Mouse (Mus musculus) kidney, postnatal 36 days (tissue): ENCODE results near the gene Pard3.

Experiments used
- DNase-seq, 2 experiments: peaks; one replicate each; pipeline ENCODE4 v3.0.0; 2021 to 2022; ENCODE audit warnings: mixed read lengths in 2 of 2

Gene Pard3

DNA sequence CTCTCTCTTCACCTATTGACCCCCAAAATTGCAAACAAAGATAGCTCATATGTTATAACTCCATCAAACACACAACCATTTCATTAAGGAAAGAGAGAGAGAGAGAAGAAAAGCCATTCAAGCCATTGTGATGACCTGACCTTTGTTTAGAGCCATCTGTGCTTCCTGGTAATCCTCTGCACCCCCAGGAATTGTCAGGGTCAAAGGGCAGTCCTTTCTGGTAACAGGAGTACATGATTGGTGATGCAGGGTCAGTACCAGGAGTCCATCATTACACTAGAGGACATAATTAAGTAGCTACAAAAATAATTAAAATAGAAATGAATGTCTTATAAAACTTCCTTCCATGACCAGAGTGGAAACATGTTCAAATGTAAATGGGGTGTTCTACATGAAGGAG is 493.9 kb downstream of the Pard3 start:
- no peak for DNase-seq

GRCm38 (mm10) chr8:127563634-127564033 is 499.9 kb downstream of the Pard3 start:
- DNase-seq = no peak

- no peak for DNase-seq
Measured at GRCm38 (mm10) chr8:127564426-127564825, 500.7 kb downstream of the Pard3 start.

DNA sequence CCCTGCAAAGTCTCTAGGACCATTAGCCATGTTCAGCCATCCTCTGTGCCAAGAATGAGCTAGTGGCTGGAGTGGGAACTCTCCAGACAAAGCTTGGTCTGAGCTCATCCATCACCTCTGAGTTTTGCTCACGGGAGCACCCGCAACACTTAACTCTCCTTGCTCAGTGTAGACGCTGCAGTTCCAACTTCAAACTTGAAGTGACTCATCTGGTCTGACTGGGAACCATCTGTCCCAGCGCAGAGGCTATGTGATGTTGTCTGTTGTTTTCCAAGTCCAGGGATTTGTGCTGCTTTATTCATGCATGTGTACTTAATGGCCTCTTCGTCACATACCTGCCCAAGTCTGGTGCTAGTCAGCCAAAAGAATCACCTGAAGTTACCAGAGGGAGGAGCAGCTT is 505.5 kb downstream of the Pard3 start:
- no peak for DNase-seq

GRCm38 (mm10) chr8:127570527-127570926 is 506.8 kb downstream of the Pard3 start:
- DNase-seq = no peak

- no peak for DNase-seq
Measured at GRCm38 (mm10) chr8:127572493-127572892, 508.8 kb downstream of the Pard3 start.

DNA sequence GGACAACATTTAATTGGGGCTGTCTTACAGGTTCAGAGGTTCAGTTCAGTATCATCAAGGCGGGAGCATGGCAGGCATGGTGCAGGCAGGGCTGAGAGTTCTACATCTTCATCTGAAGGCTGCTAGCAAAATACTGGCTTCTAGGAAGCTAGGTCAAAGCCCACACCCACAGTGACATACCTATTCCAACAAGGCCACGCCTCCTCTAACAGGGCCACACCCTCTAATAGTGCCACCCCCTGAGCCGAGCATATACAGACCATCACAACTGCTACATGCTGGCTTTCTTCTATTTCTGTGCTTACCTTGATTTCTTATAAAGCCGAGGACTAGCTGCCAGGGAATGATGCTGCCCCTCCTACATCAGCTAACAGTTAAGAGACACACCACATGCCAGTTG is 513.0 kb downstream of the Pard3 start:
- DNase-seq = no peak

DNA sequence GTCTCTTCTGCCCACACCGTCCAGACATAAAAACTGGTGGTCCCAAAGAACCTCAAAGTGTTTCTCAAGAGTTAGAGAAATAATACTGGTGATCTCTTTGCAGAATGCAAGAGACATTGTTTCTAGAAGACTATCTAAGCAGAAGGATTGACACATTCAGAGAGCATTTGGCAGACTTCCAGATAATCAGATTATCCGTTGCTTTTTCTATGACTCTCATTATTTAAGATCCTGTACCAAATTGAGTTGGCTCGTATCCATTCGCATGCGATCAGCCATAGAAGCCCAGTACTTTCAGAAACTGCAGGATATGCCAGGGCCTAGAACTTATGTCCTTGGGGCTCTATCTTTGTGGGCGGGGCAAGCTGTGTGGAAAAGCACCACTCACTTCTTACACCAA is 514.0 kb downstream of the Pard3 start:
- no peak for DNase-seq

DNA sequence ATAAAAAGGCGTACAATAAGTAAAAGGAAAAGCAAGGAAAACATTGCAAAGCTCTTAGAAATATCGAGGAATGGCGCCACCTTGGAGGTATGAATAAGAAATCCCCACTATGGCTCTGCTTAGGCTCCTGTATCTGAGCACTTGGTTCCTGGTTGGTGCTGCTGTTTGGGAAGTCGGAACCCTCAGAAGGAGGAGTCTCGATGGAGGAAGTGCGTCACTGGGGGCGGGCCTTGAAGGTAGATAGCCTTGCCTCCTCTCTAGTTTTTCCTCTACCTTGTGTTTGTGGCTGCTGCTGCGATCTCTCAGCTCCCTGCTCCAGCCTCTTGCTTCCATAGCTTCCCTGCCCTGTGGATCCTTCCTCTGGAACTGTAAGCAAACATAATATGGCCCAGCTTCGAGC is 515.7 kb downstream of the Pard3 start:
- DNase-seq = no peak

DNA sequence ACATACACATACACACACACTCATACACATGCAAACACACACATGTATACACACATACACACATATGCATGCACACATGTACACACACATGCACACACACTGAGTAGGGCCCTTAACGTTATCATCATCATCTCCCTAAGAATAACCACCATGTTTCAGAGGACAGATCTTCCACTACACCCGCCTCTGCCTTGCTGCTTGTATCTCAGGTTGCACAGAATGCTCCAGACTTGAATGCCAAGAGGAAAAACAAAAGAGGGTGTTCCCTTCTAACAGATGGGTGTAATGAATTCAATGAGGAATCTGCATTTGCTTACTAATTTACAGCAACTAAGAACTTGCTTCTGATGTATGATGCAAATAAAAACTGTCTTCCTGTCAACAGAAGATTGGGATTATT is 519.7 kb downstream of the Pard3 start:
- no peak for DNase-seq

DNA sequence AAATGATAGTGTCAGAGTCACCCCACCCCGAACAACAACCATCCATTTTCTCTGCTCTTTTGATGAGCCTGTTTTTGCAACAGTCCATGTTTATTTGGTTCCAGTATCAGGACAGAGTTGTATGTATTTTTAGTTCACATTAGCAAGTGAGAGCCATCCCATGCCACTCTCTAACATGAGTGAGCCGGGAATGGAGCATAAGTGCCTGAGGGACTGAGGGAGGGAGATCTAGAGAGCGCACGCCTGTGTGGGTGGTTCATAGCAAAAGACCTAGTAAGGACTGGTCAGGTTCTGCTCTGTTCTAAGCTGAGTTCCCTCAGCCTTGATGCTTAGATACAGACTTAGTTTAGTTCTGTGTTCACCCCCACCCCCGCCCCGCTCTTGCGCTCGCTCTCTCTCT is 521.9 kb downstream of the Pard3 start:
- DNase-seq = no peak

- DNase-seq = no peak
Measured at GRCm38 (mm10) chr8:127586681-127587080, 523.0 kb downstream of the Pard3 start.

DNA sequence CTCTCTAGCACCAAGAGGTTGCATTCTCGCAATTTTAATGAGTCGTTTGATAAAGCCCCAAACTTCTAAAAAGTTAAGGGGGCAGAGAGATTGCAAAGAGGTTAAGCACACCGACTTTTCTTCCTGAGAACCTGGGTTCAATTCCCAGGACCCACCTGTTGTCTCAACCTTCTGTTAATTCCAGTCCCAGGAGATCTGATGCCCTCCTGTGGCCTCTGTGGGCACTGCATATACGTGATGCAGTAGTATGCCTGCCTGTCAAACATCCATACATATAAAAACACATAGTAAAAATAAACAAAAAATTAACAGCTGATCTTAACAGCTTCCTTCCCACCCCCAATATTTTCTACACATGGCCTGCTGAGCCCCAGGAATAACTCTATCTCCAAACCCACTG is 524.6 kb downstream of the Pard3 start:
- DNase-seq = peak; percentile 36 to 81

GRCm38 (mm10) chr8:127589291-127589690 is 525.6 kb downstream of the Pard3 start:
- peak; percentile 62 to 85 for DNase-seq

DNA sequence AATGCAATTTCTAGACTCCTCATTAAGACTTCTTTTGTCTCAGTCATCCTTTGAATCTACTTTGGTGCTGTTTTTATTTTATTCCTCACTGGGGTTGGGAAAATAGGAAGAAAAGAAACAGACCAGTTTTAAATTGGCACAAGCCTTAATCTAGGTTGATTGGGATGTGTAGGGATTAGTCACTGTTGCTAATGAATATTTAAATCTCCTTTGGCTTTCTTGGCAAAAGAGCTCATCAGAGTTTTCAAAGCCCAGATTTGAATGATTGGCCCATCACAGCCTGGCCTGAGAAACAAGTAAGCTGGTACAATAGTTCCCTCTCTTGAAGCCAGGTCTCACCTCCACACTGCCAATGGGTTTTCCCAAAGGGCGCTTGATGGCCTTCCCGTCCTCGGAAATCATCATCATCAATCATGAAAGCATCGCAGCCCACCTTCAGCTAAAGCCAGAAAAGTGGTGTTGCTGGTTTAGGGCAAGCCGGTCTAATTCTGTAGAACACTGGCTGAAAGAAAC is 527.0 kb downstream of the Pard3 start:
- no peak for DNase-seq

DNA sequence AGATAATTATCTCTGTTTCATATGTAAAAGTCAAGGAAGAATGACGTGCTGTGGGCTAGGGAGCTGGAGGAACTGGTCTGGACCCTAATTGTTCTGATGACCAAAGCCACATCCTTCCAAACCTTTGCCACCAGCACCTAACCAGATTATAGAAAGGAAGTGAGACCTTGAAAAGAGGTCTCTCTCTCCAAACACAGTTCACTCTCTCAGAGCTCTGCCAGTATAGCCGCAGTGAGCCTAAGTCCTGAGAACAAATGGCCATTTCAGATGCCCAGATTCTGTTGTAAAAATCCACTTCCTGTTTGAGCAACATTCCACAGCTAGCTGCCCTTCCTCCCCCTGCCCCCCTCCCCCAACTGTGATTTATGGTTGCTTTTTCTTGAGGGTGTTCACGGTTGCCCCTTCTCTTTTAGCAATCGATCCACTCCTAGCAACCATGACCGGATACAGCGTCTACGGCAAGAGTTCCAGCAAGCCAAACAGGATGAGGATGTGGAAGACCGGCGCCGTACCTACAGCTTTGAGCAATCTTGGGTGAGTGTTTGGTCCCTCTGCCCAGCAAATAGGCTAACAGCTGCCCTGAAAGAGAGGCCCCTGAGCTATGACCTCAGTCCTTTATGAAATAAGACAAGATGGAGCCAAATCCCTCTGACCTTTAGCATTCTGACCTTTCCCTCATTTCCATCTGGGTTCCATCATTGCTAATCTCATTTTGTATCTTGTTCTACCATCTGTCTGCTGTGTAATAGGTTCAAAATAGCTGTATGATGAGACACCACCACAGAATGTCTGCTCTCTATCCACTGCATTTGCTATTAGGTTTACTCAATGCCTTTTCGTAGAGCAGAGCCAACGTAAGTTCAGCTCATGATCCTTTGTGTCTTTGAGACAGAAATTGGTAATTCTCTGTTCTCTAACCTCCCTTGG is 529.2 kb downstream of the Pard3 start:
- DNase-seq = peak in 1 of 2 experiments; percentile 18

- no peak for DNase-seq
Measured at GRCm38 (mm10) chr8:127600641-127601040, 536.9 kb downstream of the Pard3 start.

GRCm38 (mm10) chr8:127603062-127603461 is 539.4 kb downstream of the Pard3 start:
- no peak for DNase-seq

DNA sequence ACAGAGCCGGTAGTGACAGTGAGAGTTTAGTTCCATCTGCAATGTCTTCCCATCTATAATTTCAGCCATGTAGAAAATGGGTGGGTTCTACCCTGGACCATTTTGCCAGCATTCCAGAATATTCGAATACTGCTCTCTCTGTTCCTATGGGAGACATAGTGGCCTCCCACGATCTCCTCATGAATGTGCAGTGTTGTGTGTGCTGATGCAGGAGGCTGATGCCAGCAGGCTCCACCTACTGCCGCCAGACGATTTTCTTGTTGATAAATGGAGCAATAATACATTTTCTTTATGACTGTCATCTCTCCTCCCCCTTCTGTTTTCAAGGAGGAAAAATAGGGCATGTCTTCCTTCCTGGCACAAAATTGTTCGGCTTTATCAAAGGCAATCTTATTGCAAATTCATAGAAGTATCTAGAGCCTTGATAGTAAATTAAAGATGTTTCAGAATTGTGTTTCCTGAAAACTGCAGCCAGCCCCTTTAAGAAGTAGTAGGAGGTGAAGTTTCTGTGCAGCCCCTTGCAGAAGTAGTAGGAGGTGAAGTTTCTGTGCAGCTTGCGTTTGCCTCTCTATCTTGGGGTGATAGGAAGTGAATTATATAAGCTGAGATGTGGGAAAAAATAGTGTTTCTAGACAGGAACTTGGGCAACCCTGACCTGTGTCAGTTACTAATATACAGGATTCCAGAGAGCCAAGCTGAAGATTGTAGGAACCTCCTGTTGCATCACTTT is 545.0 kb downstream of the Pard3 start:
- DNase-seq = no peak

- no peak for DNase-seq
Measured at GRCm38 (mm10) chr8:127609316-127609715, 545.6 kb downstream of the Pard3 start.

GRCm38 (mm10) chr8:127614206-127614605 is 550.5 kb downstream of the Pard3 start:
- DNase-seq = no peak

DNA sequence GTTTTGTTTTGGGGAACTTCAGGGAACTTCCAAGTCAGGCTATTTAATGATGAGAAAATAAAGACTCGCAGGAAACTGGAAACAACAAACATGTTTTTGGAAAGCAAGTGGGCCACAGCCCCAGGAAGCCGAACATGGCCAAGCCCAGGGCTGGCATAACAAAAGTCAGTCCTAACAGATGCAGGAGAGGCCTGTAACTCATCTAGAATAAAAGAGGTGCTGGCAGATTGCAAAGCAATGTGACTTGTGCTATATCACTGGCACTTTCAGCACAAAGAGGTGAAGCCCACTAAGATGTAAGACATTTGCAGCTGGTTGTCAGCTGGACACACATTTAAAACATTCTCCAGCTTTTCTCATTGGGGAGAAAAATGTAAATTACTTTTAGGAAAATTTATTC is 553.0 kb downstream of the Pard3 start:
- DNase-seq = no peak

DNA sequence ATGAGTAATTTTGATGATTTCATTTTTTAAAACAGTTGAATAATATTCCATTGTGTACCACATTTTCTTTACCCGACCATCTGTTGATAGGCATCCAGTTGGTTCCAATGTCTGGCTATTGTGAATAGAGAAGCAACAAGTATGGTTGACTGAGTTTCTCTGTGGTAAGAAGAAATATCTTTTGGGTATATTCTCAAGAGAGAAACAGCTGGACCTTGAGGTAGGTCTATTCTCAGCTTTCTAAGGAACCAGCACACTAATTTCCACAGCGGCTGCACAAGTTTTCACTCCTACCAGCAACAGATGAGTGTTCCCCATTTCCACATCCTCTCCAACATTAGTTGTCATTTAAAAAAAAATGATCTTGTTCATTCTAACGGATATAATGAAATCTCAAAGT is 558.4 kb downstream of the Pard3 start:
- no peak for DNase-seq
